Mouse (Mus musculus) intestine, embryonic 14.5 days (tissue): ENCODE data around the gene Ephx1. TPM values are rescaled to one million over a fixed set of nuclear protein-coding genes. Genes with fewer than 3 reads are reported as not detected.

Experiments
- ATAC-seq: fragments of 200-750 bp; cut with Nextera tagmentation; replicated peaks from 2 replicates; pipeline ENCODE4 v1.8.0; 2017; ENCODE audit warnings: low read depth, moderate number of reproducible peaks, moderate TSS enrichment, moderate library complexity; ENCODE audit not compliant: low FRiP score, low TSS enrichment
- DNase-seq: peaks from one replicate; pipeline ENCODE4 v3.0.0-alpha.2; 2018; ENCODE audit warnings: low spot score
- H3K27ac ChIP-seq: fragments of 300-500 bp; sonication (generic); 2 replicates; pipeline ENCODE4 v1.5.1; 2014; ENCODE audit warnings: low read depth, mild to moderate bottlenecking, control low read depth
- H3K27me3 ChIP-seq: fragments of 300-500 bp; sonication (generic); replicated peaks from 2 replicates; pipeline ENCODE4 v1.6.1; 2014; ENCODE audit warnings: low read length, control low read depth; ENCODE audit not compliant: control insufficient read depth, insufficient read depth
- H3K36me3 ChIP-seq: fragments of 300-500 bp; sonication (generic); 2 replicates; pipeline ENCODE4 v1.6.1; 2014; ENCODE audit warnings: low read length, control low read depth; ENCODE audit not compliant: control insufficient read depth, insufficient read depth
- H3K4me1 ChIP-seq: fragments of 300-500 bp; sonication (generic); replicated peaks from 2 replicates; pipeline ENCODE4 v1.6.1; 2014; ENCODE audit warnings: low read length, control low read depth, mixed read lengths; ENCODE audit not compliant: control insufficient read depth, insufficient read depth
- H3K4me2 ChIP-seq: fragments of 300-500 bp; sonication (generic); 2 replicates; pipeline ENCODE4 v1.6.1; 2014; ENCODE audit warnings: low read length
- H3K4me3 ChIP-seq: fragments of 300-500 bp; sonication (generic); 2 replicates; pipeline ENCODE4 v1.5.1; 2014; ENCODE audit warnings: low read depth, low read length, control low read depth, mixed read lengths
- H3K9ac ChIP-seq: fragments of 300-500 bp; sonication (generic); 2 replicates; pipeline ENCODE4 v1.6.1; 2014; ENCODE audit warnings: mild to moderate bottlenecking, low read length
- H3K9me3 ChIP-seq: fragments of 300-500 bp; sonication (generic); 2 replicates; pipeline ENCODE4 v1.6.1; 2016; ENCODE audit warnings: low read length, control low read depth; ENCODE audit not compliant: control insufficient read depth
- WGBS: fragments of 180-500 bp; shearing (Covaris S2); extraction: QIAGEN DNeasy Blood & Tissue Kit; methylation state at CpG from one replicate; pipeline ENCODE4 v1.1.7; 2014; 5-methylcytosine and 5-hydroxymethylcytosine counted together
- polyA plus RNA-seq: library from polyadenylated mRNA; unstranded; fragments of >200 nt; fragmentation: Nextera tagmentation; extraction: Ambion mirVana; gene quantifications from 2 replicates; pipeline ENCODE4 v1.2.1, GENCODE M21; 2014

Gene Ephx1
- polyA plus RNA-seq, 1 experiment from 2014 or later = 1.9 TPM

DNA sequence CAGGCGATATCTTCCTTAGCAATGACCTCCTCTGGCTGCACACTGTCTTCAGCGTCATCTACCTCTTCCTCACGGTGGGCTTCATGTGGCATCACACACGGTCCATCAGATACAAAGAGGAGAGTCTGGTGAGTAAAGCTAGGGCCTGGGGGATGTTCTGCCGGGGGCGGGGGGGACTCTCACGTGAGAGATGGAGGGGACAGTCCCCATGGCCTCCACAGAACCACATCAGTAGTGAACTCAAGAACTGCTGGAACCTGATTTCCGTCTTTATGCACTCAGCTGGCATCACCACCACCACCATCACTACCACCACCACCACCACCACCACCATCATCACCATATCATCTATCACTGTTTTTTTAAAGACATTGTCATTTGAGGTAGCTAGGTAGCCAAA, 64.3 kb downstream of the Ephx1 start:
- no peak for ATAC-seq
- WGBS = 88% methylated on average over 8 of the region's 8 CpGs
- Histone ChIP-seq H3K9ac (no peak overlapping the region), H3K4me1 (0 out of 2 replicates have a peak, but pooled peaks cover 3% of the 10 kb centered on the region), H3K4me3 (no peak overlapping the region), H3K36me3 (peaks cover 60% of the 10 kb centered on the region), H3K27me3 (no peaks in the 10 kb centered on the region), H3K27ac (no peak overlapping the region), H3K9me3 (no peaks in the 10 kb centered on the region), H3K4me2 (no peak overlapping the region)
- DNase-seq = no peak

- H3K4me3 ChIP-seq = no peak overlapping the region
- H3K36me3 ChIP-seq = peaks cover 59% of the 10 kb centered on the region
- H3K4me1 ChIP-seq = 0 out of 2 replicates have a peak, but pooled peaks cover 3% of the 10 kb centered on the region
- 87% methylated on average over 5 of the region's 5 CpGs for WGBS
- no peak for ATAC-seq
- no peak for DNase-seq
- H3K9me3 ChIP-seq = no peaks in the 10 kb centered on the region
- no peak overlapping the region for H3K9ac ChIP-seq
- H3K27ac ChIP-seq = peak overlapping the region; percentile 67; the same call in 1 of the 2 replicates
- H3K4me2 ChIP-seq = no peak overlapping the region
- H3K27me3 ChIP-seq = no peaks in the 10 kb centered on the region
These were observed 67.9 kb downstream of the Ephx1 start for GRCm38 (mm10) chr1:180952808-180953207.

DNA sequence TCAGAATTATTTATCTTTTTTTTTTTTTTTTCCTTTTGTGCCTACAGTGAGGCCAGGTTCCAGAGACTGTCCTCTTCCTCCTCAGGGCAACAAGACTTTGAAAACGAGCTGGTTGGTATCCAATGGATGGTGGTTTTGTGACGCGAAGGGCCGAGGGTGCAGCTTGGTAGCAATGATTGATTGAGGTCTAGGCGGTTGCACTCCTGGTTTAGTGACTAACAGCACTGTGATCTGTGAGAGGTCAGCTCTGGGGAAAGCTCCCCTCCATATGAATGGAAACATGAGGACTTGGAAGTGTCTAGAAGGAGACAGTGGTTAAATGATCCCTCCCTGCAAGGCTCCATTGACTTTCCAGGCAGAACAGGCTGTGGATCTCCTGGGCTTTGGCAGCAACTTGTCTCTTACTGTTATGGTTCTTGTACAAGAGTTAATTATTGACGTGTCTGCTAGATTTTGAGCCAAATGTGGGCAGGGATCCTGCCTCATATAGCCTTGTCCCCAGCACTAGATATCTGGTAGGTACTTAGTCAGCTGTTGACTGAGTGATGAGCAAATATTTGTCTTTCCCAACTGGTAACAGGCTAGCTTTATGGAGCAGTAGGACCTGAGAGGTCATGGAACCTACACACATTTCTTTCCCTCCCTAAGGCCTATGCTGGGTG, 68.5 kb downstream of the Ephx1 start:
- DNase-seq (no peak), ATAC-seq (peak; percentile 81)
- H3K9me3 ChIP-seq = no peaks in the 10 kb centered on the region
- WGBS = 52% methylated on average over 6 of the region's 6 CpGs
- H3K4me2 ChIP-seq = no peak overlapping the region
- H3K27ac ChIP-seq = peak overlapping the region; percentile 6; the same call in 1 of the 2 replicates
- H3K9ac ChIP-seq = no peak overlapping the region
- no peak overlapping the region for H3K4me3 ChIP-seq
- H3K36me3 ChIP-seq = peaks cover 59% of the 10 kb centered on the region
- 0 out of 2 replicates have a peak, but pooled peaks cover 3% of the 10 kb centered on the region for H3K4me1 ChIP-seq
- no peaks in the 10 kb centered on the region for H3K27me3 ChIP-seq

- H3K9ac ChIP-seq = no peak overlapping the region
- DNase-seq (no peak), ATAC-seq (no peak)
- H3K4me2 ChIP-seq = no peak overlapping the region
- H3K4me1 ChIP-seq = peaks cover 27% of the 10 kb centered on the region
- H3K36me3 ChIP-seq = peaks cover 30% of the 10 kb centered on the region
- 87% methylated on average over 6 of the region's 6 CpGs for WGBS
- no peak overlapping the region for H3K4me3 ChIP-seq
- H3K27ac ChIP-seq = peak overlapping the region; percentile 85; the same call in 1 of the 2 replicates
- no peaks in the 10 kb centered on the region for H3K27me3 ChIP-seq
- no peaks in the 10 kb centered on the region for H3K9me3 ChIP-seq
These were observed 74.3 kb downstream of the Ephx1 start for GRCm38 (mm10) chr1:180946448-180946847.

GRCm38 (mm10) chr1:180945001-180945980, 75.4 kb downstream of the Ephx1 start:
- H3K9me3 ChIP-seq = no peaks in the 10 kb centered on the region
- ATAC-seq = peak; percentile 79
- H3K4me2 ChIP-seq = peak overlapping the region; percentile 49
- peaks cover 30% of the 10 kb centered on the region for H3K36me3 ChIP-seq
- no peaks in the 10 kb centered on the region for H3K27me3 ChIP-seq
- peak overlapping the region; percentile 10; the same call in 1 of the 2 replicates for H3K4me3 ChIP-seq
- no peak overlapping the region; the same call in 1 of the 2 replicates for H3K9ac ChIP-seq
- peaks cover 32% of the 10 kb centered on the region for H3K4me1 ChIP-seq
- H3K27ac ChIP-seq = peak overlapping the region; percentile 85
- 28% methylated on average over 20 of the region's 20 CpGs for WGBS
- DNase-seq = peak; percentile 82

DNA sequence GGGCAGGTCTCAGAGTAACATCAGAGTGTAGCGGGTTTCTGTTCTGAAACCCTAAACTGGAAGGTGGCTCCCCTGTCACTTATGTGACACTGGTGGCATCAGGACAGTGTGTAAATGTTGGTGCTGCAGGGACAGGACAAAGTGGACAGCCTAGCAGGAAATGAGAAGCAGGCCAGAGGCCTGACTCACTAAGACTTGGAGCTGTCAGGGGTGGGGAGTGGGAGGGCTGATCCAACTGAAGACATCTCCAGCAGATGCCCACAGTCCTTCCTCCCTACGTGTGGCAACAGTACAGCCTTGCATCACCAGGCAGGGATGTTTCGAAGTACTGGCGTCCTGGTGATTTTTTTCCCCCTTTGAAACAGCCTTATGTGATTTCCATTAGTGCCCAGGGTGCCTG, 76.2 kb downstream of the Ephx1 start:
- DNase-seq (no peak), ATAC-seq (no peak)
- H3K4me3 ChIP-seq = no peak overlapping the region
- H3K4me1 ChIP-seq = peaks cover 32% of the 10 kb centered on the region
- H3K9ac ChIP-seq = no peak overlapping the region
- no peaks in the 10 kb centered on the region for H3K27me3 ChIP-seq
- no peaks in the 10 kb centered on the region for H3K9me3 ChIP-seq
- H3K27ac ChIP-seq = peak overlapping the region; percentile 85; the same call in 1 of the 2 replicates
- no peak overlapping the region for H3K4me2 ChIP-seq
- 87% methylated on average over 4 of the region's 4 CpGs for WGBS
- peaks cover 26% of the 10 kb centered on the region for H3K36me3 ChIP-seq

DNA sequence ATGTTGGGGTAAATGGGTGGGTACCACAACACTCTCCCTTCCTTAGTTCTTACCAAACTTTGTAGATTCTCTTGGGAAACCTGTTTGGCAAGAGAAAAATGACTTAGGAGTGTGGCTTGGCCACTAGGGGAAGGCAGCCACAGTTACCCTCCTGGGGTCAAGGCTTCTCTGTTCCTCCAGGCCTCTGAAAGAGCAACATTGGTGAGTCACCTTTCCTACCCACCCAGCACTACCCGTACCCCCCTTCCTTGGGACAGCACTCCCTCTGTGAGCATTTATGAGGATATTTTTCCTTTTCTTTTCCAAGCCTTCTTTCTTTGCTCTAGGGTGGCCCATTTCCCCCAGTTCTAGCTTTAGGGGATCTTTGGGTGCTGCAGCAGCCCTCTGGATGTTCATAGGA, 76.8 kb downstream of the Ephx1 start:
- no peak for ATAC-seq
- no peak overlapping the region for H3K27ac ChIP-seq

DNA sequence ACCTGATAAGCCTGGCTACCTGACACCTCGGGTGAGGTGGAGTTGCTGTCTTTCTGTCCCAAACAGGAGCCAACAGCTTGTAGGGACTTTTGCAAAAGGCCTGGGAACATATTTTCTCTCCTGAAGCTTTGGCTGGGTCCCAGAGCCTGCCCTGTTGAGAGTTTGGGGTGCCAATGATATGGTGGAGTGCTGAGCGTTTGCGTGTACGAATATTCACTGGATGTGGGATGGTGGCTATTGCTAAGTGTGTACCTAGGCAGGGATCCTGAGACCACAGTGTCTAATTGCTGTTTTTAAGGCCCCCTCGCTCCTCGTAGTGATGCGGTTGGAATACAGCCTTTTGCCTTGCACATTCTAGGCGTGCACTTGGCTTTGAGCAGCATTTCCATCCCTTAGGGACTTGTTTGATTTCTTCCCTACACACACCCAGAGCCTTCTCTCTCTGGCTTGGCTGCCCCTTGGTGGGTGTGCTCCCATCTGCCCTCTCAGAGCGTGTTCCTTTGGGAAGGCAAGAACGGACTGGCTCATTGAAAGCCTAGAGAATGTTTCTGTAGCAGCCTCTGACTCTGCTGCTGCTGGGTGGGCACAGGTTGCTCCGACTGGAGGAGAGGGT, 77.6 kb downstream of the Ephx1 start:
- H3K27ac ChIP-seq = no peak overlapping the region; the same call in 1 of the 2 replicates

More for the DNA sequence above, 76.8 kb downstream of the Ephx1 start:
- no peak overlapping the region for H3K9ac ChIP-seq
- DNase-seq = no peak
- WGBS = 75% methylated on average over 1 of the region's 1 CpGs
- H3K4me2 ChIP-seq = no peak overlapping the region
- no peaks in the 10 kb centered on the region for H3K9me3 ChIP-seq
- H3K27me3 ChIP-seq = no peaks in the 10 kb centered on the region
- H3K4me3 ChIP-seq = no peak overlapping the region
- peaks cover 32% of the 10 kb centered on the region for H3K4me1 ChIP-seq
- H3K36me3 ChIP-seq = peaks cover 24% of the 10 kb centered on the region

More for the DNA sequence above, 77.6 kb downstream of the Ephx1 start:
- DNase-seq (no peak), ATAC-seq (no peak)
- no peaks in the 10 kb centered on the region for H3K9me3 ChIP-seq
- peaks cover 32% of the 10 kb centered on the region for H3K4me1 ChIP-seq
- H3K4me3 ChIP-seq = peak overlapping the region; percentile 72
- H3K27me3 ChIP-seq = 0 out of 2 replicates have a peak, but pooled peaks cover under 1% of the 10 kb centered on the region
- peak overlapping the region; percentile 80 for H3K9ac ChIP-seq
- WGBS = 51% methylated on average over 11 of the region's 11 CpGs
- peak overlapping the region; percentile 88 for H3K4me2 ChIP-seq
- peaks cover 16% of the 10 kb centered on the region for H3K36me3 ChIP-seq
